Mouse (Mus musculus) adrenal gland, adult 2 months (tissue): ENCODE data around the gene Sh2d6. TPM values are rescaled to one million over a fixed set of nuclear protein-coding genes. Genes with fewer than 3 reads are reported as not detected.

Experiments used
- DNase-seq: peaks from one replicate; pipeline ENCODE4 v3.0.0; 2021
- long read RNA-seq: library from polyadenylated mRNA; stranded (forward); transcript quantifications from one replicate; pipeline ENCODE4 v2.0.0, GENCODE M21; 2021
- polyA plus RNA-seq: library from polyadenylated mRNA; depleted of rRNA; stranded (reverse); fragments of >200 nt; gene quantifications from 2 replicates; pipeline ENCODE4 v1.2.3, GENCODE M21; 2012; rRNA removed
- total RNA-seq, 2 experiments: library from RNA; stranded (reverse); gene quantifications; 2 replicates each; pipeline ENCODE4 v1.2.3; 2021

The Sh2d6 gene
- total RNA-seq (under 1 TPM; 0.23 to 0.24 TPM), polyA plus RNA-seq (0.25 and 0.49 TPM in 2 replicates)
- long read RNA-seq = 0 reads

- no peak for DNase-seq
Observed at GRCm38 (mm10) chr6:72521607-72522006, at the start of gene Sh2d6. Sh2d6 (minus strand) TSS chr6:72521707.

GRCm38 (mm10) chr6:72570644-72571397 is 49.3 kb upstream of the Sh2d6 start:
- no peak for DNase-seq

- DNase-seq = no peak
Observed at GRCm38 (mm10) chr6:72568736-72569135, 47.2 kb upstream of the Sh2d6 start.

GRCm38 (mm10) chr6:72567508-72567907 is 46.0 kb upstream of the Sh2d6 start:
- DNase-seq = no peak

- peak; percentile 84 for DNase-seq
Observed at GRCm38 (mm10) chr6:72566044-72566443, 44.5 kb upstream of the Sh2d6 start.

- no peak for DNase-seq
Observed at GRCm38 (mm10) chr6:72565506-72565905, 44.0 kb upstream of the Sh2d6 start.

- DNase-seq = no peak
Observed at GRCm38 (mm10) chr6:72562894-72563293, 41.4 kb upstream of the Sh2d6 start.

GRCm38 (mm10) chr6:72562486-72562885 is 41.0 kb upstream of the Sh2d6 start:
- no peak for DNase-seq

GRCm38 (mm10) chr6:72560801-72561200 is 39.3 kb upstream of the Sh2d6 start:
- no peak for DNase-seq

GRCm38 (mm10) chr6:72553079-72553412 is 31.5 kb upstream of the Sh2d6 start:
- DNase-seq = no peak

GRCm38 (mm10) chr6:72552171-72553078 is 30.9 kb upstream of the Sh2d6 start:
- peak; percentile 87 for DNase-seq

- no peak for DNase-seq
Observed at GRCm38 (mm10) chr6:72550503-72551100, 29.1 kb upstream of the Sh2d6 start.

GRCm38 (mm10) chr6:72550025-72550424 is 28.5 kb upstream of the Sh2d6 start:
- DNase-seq = no peak

GRCm38 (mm10) chr6:72549041-72549580 is 27.6 kb upstream of the Sh2d6 start:
- no peak for DNase-seq

GRCm38 (mm10) chr6:72547862-72548261 is 26.4 kb upstream of the Sh2d6 start:
- no peak for DNase-seq

GRCm38 (mm10) chr6:72547121-72547520 is 25.6 kb upstream of the Sh2d6 start:
- DNase-seq = no peak

GRCm38 (mm10) chr6:72545377-72545776 is 23.9 kb upstream of the Sh2d6 start:
- no peak for DNase-seq

- peak; percentile 87 for DNase-seq
Observed at GRCm38 (mm10) chr6:72544283-72544987, 22.9 kb upstream of the Sh2d6 start, which contains the start of gene Capg. Capg (plus strand) TSS chr6:72544391.

- no peak for DNase-seq
Observed at GRCm38 (mm10) chr6:72543265-72543850, 21.9 kb upstream of the Sh2d6 start.

- peak; percentile 92 for DNase-seq
Observed at GRCm38 (mm10) chr6:72538562-72539031, 17.1 kb upstream of the Sh2d6 start.

GRCm38 (mm10) chr6:72537998-72538500 is 16.5 kb upstream of the Sh2d6 start:
- no peak for DNase-seq
